Mouse (Mus musculus) liver, adult 2 months (tissue): Measurements from ENCODE around the gene Slc9a2.

Experiments used
- CTCF ChIP-seq: fragments of 200-500 bp; IDR thresholded peaks from 2 replicates; pipeline ENCODE4 v1.5.1; 2011; ENCODE audit warnings: low read depth, low read length, control low read depth
- POLR2A ChIP-seq: fragments of 200-500 bp; IDR thresholded peaks from 2 replicates; pipeline ENCODE4 v1.6.1; 2011; ENCODE audit warnings: low read length, control low read depth; ENCODE audit not compliant: insufficient read depth; ENCODE audit errors: extremely low read depth

GRCm38 (mm10) chr1:40648234-40648633, 32.1 kb upstream of the Slc9a2 start:
- TF ChIP-seq CTCF, result no peak
- no peak for TF ChIP-seq POLR2A
